Mouse (Mus musculus) spleen, postnatal 10 days (tissue): ENCODE results near the gene Cltb.
"Not testable (repeated sequence)": the region's sequence is repeated elsewhere in the genome, so short reads cannot be mapped to it uniquely, and the experiment has no call there.

Experiments
- DNase-seq, 2 experiments: peaks; one replicate each; pipeline ENCODE4 v3.0.0; 2021 to 2022; ENCODE audit warnings: low spot score in 2 of 2

Gene Cltb

DNA sequence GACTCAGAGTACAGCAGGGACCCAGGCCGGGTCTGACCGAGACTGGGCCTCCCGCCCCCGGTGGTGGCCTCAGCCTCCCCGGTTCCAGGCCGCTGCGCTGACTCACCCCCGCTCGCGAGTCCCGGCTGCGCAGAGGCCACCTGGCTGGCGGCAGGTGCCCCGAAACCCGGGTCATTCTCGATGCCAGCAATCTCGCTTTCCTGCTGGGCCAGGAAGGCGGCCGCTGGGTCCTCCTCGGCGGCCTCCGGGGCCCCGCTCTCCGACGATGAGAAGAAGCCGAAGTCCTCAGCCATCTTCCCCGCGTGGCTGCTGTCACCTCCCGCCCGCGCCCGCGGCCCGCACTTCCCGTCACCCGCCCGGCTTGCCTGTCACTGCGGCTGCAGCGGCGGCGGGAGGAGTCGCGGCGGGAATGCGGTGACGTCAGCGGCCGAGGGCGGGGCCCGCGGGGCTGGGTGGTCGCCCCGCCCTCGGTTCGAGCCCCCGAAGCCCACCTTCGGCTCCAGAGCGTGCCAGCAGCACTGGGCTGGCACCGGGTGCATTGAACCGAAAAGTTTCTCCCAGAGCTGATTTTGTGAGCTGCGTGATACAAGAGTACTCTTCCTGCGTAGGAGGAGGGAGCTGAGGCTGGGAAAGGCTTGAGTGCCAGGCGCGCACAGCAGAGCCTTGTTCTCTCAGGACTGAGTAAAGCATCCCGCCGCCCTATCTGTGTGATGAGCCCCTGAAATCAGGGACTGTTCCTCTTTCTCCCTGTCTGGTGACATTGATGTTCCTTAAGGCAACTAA is at the start of gene Cltb:
Cltb (minus strand) TSS at position 373 of the 783 bp plus-strand sequence.
- peak; percentile 80 to 83 for DNase-seq

DNA sequence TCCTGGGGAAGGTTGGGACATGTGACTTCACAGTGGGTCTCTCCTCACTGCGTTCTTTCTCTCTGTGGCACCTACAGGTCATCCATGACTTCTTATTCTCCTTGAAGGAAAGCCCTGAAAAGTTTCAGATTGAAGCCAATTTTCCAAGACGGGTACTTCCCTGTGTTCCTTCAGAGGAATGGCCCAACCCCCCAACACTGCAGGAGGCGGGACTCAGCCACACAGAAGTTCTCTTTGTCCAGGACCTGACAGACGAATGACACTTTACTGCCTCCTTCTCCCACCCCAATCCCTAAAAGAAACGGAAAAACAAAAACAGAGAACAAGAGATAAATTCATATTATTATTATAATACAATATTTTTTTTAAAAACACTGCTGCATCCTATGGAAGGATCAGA is 49.7 kb upstream of the Cltb start:
- no peak for DNase-seq

DNA sequence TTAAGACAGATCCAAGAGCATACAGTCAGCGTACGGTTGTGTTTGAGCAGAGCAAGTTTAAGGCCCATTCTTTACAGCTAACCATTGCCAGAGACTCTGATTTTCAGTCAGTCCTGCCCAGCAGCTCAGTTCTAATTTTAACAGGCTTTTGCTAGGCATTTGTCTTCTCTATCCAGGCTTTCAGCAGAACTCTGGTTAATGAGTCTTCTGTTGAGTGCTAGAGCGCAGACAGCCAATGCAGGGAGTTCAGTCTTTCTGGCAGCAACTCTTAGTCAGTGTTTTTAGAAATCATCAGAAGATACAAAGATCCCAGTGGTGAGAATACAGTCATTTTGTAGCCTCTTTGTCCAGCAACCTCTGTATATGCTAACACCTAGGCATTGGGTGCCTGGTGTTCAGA is 39.3 kb upstream of the Cltb start:
- DNase-seq = no peak

DNA sequence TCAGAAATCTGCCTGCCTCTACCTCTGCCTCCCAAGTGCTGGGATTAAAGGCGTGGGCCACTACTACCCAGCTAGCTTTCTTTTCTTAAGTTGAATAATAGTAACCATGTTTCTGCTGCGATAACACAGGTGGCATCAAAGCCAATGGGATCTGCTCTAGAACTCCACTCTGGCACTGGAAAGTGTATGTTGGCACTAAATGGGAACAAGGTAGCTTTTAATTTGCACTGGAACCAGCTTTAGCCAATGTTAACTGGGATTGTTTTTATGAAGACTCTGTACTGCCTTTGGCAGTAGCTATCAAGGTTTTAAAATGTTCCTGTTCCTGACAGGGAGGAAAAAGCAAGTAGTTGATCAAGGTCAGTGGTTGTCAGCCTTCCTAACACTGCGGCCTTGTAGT is 23.9 kb upstream of the Cltb start:
- no peak for DNase-seq

DNA sequence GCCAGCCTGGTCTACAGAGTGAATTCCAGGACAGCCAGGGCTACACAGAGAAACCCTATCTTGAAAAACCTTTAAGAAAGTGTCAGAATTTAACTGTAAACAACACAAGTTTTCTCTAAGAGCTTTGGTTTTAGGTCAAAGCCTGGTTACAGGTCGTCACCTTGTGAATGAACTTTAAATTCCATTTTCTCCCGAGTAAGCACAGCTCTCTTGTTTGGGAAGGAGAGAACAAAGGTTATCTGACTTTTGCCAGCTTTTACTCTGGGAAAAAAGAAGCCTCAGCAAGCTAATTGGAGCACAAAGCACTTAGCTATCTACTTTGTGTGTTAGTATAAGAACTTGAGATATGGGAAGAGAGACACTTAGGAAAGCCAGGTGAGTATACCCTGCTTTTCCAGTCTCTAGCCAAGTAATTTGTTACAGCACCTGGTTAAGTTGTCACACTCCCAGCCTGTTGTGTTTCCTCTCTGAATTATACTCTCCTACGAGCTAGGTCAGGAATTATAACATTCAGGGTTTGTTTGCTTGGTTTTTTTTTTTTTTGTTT is 21.7 kb upstream of the Cltb start:
- no peak for DNase-seq

DNA sequence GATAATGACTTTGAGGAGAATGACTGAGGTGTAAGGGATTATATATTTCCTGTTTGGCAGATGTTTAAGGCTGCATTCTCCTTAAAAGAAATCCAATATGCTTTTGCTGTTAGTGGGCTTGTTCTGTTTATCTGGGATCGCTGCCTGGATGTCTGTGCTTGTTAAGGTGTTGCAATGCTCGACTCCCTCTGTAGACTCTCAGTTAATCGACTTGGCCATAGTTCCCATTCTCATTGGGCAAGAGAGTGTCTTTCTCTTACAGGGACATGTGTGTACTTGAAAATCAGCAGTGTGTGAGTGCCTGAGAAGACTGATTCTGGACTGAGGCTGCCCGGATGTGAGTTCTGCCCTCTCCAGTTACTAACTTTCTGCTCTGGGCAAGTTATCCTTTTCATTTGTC is 18.0 kb upstream of the Cltb start:
- no peak for DNase-seq

DNA sequence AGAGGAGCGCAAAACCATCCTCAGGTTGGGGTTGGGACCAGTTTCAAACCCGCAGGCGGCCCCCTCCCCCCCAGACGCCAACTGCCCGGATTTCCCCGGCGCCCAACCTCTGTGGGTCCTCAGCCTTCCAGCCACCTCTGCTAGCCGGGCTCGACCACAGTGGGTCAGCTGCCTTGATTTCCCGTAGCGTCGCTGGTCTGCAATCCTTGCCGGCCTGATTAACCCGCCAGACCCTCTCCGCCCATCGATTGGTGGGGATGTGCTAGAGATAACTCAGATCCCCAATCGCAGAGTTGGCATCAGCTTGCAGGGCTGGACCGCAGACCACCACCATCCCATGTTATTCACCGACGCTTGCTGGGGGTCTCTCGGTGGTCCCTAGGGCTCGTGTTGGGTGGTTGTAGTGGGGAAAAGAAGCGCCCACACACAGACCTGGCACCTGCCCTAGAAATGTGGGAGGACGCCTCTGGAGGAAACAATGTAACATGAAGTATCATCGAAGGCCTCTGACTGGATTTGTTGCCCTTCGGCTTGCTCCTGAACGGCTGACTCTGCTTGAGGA is 10.9 kb upstream of the Cltb start:
- no peak for DNase-seq

DNA sequence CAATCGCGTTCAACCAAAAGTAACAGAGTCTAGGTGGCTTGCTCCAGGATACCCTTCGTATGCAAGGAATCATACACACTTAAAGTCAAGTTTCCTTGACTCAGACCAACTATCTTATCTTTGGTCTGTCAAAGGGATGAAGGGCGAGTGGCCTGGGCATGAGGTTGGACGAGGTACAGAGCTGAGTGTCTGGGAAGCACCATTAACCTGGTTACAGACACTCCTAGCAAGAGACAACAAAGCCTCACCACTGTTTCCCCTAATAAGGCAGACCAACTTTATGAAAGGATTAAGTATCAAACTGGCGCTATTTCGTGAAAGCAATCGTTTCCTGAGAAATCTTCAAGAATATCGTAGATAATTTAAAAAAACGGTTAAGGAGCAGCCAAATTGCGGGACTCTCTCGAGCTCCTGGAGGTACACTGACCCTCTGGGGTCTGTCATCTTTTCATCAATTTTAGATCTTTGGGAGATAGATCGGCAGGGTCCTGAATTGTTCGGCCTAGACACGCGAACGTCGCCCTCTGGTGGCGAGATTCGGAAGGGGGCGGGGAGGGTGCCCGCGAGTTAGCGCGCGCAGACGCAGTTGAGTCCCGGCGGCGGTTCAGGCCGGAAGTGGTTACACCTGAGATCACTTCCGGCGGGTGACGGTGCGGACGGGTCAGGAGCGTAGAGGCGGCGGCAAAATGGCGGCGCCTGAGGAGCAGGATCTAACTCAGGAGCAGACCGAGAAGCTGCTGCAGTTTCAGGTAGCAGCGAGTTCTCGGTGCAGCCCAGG is 10.2 kb upstream of the Cltb start, which contains the start of gene Faf2:
Faf2 (plus strand) TSS at position 630 of the 778 bp plus-strand sequence.
- peak; percentile 98 to 99 for DNase-seq

DNA sequence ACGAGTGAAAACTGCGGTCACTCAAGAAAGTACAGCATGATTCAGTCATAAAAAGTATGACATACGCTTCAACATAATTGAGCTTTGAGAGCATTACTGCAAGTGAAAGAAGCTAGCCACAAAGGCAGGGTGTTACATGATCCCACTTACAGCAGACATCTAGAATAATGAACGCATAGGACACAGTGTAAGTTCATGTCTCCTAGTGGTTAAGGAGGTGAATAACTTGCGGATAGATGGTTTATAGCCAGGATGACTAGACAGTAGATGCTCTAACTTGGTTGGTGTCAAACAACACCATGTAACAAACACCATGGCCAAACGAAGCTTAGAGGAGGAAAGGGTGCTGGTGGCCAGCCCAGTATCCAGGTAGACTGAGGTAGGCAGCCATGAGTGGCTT is 5.9 kb upstream of the Cltb start:
- DNase-seq = no peak

DNA sequence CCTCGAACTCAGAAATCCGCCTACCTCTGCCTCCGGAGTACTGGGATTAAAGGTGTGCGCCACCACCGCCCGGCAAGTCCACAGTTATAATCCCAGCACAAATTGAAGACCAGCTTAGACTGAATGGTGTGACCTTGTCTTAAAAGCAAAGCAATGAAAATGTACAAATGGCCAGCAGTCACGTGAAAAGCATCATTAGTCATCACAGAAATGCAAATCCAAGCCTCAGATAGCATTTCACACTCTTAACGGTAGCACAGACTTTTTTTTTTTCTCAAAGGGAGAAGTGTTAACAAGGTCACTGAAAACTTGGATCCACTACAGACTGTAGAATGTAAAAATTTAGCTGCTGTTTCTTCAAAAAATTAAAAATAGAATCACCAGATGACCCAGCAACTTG is 5.2 kb upstream of the Cltb start:
- no peak for DNase-seq

DNA sequence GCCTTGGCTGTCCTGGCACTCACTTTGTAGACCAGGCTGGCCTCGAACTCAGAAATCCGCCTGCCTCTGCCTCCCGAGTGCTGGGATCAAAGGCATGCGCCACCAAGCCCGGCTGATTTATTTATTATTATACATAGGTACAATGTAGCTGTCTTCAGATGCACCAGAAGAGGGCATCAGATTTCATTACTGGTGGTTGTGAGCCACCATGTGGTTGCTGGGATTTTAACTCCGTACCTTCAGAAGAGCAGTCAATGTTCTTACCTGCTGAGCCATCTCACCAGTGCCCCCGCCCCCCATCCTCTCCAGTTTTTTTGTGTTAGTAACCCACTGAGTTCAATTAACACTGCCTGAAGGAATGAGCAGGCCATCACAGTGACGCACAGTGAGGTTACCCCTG is 2.0 kb upstream of the Cltb start:
- not testable (repeated sequence) for DNase-seq

DNA sequence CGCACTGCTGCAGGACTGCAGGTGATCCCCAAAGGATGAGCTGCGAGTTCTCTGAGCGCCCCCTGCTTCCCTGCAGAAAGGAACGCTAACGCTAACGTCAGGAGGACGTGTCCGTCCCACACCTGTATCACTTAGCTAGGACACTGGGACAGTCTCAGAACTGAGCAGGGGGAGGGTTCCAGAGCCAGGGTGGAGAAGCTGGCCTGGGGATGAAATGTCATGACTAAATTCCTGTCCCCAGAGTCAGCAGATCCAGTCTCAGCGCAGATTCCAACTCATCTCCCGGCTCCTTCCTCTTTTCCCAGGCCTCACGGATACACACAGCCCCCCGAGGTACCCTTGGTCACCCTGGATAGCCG is 552 bp downstream of the Cltb start:
- no peak for DNase-seq

DNA sequence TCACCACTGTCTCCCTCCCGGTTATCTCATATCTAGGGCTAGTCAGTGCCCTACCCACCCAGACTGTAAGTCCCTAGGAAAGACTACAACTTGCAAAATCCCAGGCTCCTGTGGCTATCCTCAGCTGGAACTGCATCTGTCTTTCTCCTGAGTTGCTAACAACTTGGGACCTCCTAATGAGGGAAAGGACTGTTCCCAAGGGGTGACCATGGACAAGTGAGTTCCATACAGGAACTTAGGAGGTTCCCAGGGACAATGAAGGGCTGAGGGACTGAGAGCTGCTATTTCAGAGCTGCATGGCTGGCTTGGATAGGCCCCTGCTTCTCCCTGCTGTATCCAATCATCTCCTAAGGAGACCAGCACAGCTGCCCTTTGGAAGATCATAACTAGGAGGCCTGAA is 1.8 kb downstream of the Cltb start:
- DNase-seq = no peak

DNA sequence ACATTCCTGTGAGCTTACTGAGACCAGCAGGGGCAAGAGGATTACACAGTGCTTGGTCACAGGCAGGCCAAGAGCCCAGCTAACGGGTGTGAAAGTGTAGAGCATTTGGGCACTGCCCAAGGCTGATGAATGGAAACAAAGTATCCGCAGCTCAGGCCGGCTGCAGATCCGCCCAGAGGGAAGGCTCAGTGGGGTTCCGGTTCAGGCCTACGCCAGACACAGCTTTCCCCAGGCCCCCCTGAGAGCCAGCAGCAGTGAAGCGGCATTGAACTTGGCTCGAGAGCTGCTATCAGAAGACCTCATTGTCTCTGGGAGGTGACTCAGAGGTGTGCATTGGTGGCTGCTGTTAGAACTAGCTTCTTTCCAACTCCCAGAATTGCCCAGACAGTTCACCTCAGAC is 2.5 kb downstream of the Cltb start:
- DNase-seq = no peak

DNA sequence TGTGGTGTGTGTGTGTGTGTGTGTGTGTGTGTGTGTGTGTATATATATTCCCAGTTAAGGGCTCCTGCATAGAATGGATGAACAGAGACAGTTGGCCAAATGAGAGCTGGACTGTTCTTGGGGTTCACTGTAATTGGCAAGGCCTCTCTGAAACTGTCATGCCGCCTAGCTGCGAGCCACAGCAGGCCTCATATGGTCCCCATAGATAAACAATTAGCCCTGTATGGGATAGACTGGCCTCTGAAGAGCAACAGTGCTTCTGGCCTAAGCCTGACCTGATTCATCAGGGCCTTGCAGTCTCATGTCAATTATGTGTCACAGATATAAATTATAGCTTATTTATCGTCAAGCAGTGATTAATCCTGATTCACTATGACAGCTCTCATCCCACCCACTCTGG is 3.1 kb downstream of the Cltb start:
- DNase-seq = no peak

DNA sequence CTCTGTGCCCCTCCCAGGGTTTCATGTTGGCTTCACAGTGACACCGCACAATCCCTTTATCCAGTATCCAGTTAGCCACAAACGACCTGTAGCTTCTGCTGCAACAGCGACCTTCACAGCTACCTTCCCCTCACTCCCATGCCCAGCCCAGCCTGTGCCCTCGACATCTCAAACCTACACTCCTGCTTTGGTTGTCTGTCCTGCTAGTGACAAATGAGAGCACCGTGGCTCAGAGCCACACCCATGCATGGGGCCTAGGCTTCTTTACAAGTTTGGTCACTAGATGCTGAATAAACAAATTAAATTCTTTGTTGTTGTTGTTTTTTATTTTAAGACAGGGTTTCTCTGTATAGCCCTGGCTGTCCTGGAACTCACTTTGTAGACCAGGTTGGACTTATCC is 3.9 kb downstream of the Cltb start:
- DNase-seq = no peak

DNA sequence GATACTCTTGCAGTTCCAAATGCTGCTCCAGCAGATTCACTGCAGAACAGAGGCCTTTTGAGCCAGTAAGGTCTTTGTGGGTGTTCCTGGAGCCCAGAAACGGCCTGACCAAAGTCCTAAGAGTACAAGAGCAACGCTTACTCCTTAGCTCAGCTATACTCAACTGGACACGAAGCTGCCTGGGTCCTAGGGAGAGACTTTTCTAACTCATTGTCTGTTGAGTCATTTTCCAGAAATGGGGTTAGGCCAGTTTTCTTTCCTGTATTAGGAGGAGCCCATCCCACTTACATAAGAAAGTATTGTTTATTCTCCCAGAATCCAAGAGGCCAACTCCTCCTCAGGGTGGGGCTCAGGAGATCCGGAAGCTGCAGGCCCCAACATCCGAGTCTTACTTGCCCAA is 5.7 kb downstream of the Cltb start:
- DNase-seq = no peak

DNA sequence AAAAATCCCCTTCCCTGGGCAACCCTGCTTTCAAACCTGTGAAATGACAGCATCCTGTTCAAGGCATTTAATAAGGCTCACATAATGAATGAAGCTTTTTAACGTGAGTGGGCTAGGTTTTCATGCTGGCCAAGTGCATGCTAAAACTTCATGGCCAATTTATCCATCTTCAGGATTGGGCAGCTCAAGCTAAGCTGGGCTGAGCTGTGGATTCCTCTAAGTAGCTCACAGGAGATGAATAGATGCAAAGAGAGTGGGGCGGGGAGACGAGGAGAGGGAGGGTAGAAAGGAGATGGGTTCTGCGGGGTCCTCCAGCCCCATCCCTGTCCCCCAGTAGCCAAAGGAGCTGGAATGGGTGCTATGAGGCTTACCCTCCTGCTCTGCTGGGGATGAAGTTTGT is 6.9 kb downstream of the Cltb start:
- no peak for DNase-seq

DNA sequence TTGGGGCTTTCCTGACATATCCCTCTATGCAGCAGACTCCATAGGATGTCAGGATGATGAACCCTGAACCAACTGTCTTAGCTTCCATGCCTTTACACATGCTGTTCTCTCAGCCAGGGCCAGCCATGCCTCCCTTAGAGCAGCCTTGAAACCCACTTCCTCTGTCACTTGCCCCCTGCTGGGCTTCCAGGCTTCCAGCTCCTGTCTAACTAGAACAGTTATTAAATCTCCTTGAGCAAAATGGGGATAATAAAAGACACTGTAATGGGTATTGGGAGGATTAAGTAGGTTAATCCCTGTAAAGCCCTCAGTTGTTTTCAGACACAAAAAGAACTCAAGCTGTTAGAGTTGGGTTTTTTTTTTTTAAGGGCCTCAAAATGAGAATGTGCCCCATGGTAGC is 7.6 kb downstream of the Cltb start:
- no peak for DNase-seq

DNA sequence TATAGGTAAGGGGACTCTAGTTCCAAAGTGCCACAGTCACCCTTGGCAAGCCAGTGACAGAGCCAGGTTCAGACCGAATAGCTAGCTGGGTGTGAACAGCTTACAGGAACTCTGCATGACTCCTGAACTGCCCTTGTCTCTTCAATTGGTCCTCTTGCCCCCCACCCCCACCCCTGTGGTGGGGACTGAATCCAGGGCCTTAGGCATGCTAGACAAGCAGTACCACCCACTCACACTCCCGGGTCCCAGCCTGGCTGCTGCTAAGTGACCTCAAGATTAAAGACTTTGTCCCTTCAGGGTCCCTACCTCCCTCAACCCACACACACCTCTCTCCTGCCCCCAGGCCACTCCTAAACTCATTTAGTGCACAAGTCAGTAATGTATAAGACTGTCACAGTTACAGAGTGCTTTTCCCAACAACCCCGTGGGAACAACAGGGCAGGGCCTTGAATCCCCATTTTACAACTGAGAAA is 8.5 kb downstream of the Cltb start:
- DNase-seq = no peak

DNA sequence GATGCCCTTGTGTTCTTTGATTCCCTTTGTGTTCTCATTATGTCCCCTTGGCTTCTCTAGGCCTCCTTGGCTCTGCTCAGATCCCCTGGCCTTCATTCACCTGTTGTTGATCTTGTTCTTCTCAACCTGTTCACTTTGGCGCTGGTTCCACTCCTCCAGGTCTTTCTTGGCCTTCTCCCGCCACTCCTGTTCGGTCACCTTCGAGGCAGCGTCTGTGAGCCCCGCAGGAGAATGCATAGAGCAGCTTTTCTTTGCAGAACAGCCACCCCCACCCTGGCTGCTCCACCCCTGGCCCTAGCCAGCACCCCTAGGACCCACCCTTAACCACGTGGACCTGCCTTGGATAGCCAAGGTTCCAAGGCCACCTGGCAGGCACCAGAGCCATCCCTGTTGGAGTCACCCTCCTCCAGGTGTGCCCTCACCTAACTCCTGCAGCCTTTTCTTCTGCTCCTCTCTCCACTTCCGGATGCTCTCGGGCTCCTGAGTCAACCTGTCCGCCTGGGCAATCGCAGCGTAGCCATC is 12.5 kb downstream of the Cltb start:
- no peak for DNase-seq

DNA sequence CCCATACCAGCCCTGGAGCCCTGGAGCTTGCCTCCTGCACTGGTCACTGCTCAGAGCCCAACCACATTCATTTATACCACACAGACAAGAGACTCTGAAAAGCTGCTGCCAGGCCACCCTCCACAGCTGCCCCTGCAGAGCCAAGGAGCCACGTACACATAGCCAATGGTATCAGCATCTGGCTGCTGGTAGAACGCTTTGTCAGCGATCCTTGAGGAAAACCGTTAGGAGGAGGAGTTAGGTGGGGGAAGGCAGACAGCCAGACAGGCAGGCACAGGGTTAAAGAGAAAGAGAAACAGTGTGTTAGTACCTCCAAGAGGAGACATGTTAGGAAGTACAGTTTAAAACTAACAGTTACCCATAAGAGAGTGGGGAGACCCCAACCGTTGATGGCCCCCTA is 14.3 kb downstream of the Cltb start:
- DNase-seq = no peak
